Mouse (Mus musculus): ENCODE results near the gene Gm4969. TPM values are rescaled to one million over a fixed set of nuclear protein-coding genes. Genes with fewer than 3 reads are reported as not detected.

The Gm4969 gene
- polyA plus RNA-seq, 1 experiment: 16.4 TPM

- H3K4me1 ChIP-seq (ENCODE audit: control insufficient read depth, insufficient read depth, low read length): peaks cover 8% of the 10 kb centered on the region
- no peaks in the 10 kb centered on the region for H3K36me3 ChIP-seq (ENCODE audit: control insufficient read depth, insufficient read depth, low read length)
- H3K27ac ChIP-seq (ENCODE audit: control insufficient read depth, insufficient read depth, low read depth, low read length): peak overlapping the region; percentile 25; the same call in 1 of the 2 replicates
- H3K27me3 ChIP-seq (ENCODE audit: control insufficient read depth, insufficient read depth, low read length): no peaks in the 10 kb centered on the region
- TF ChIP-seq CTCF (IDR thresholded peaks at IDR 0.05; ENCODE audit: control insufficient read depth, insufficient read depth, insufficient replicate concordance, low read depth, low read length): no peak
- TF ChIP-seq POLR2A (IDR thresholded peaks at IDR 0.05; ENCODE audit: control insufficient read depth, low read depth, low read length): no peak
- no peak overlapping the region for H3K4me3 ChIP-seq (ENCODE audit: control insufficient read depth, low read depth, low read length)
Observed at GRCm38 (mm10) chr7:19121686-19122085, 3.5 kb upstream of the Gm4969 start.

- peak within 1 kb of the TSS; percentile 56 for H3K27ac ChIP-seq (ENCODE audit: control insufficient read depth, insufficient read depth, low read depth, low read length)
- H3K36me3 ChIP-seq (ENCODE audit: control insufficient read depth, insufficient read depth, low read length): no peaks in the 10 kb centered on the region
- peak within 1 kb of the TSS; percentile 93 for H3K4me3 ChIP-seq (ENCODE audit: control insufficient read depth, low read depth, low read length)
- no peak for TF ChIP-seq CTCF (IDR thresholded peaks at IDR 0.05; ENCODE audit: control insufficient read depth, insufficient read depth, insufficient replicate concordance, low read depth, low read length)
- TF ChIP-seq POLR2A (IDR thresholded peaks at IDR 0.05; ENCODE audit: control insufficient read depth, low read depth, low read length): peak; percentile 77
- H3K4me1 ChIP-seq (ENCODE audit: control insufficient read depth, insufficient read depth, low read length): peaks cover 8% of the 10 kb centered on the region
- no peaks in the 10 kb centered on the region for H3K27me3 ChIP-seq (ENCODE audit: control insufficient read depth, insufficient read depth, low read length)
Observed at GRCm38 (mm10) chr7:19119631-19120429, 1.7 kb upstream of the Gm4969 start, which contains the start of gene Fbxo46. Gene Fbxo46, plus strand, starts transcription at chr7:19119859.

GRCm38 (mm10) chr7:19119083-19119482 is 915 bp upstream of the Gm4969 start:
- Histone ChIP-seq H3K4me1 (ENCODE audit: control insufficient read depth, insufficient read depth, low read length) (peaks cover 8% of the 10 kb centered on the region), H3K4me3 (ENCODE audit: control insufficient read depth, low read depth, low read length) (peak overlapping the region; percentile 50; the same call in 1 of the 2 replicates)

GRCm38 (mm10) chr7:19109565-19109964 is 8.6 kb downstream of the Gm4969 start:
- H3K4me3 ChIP-seq (ENCODE audit: control insufficient read depth, low read depth, low read length): no peak overlapping the region
- no peak overlapping the region for H3K27ac ChIP-seq (ENCODE audit: control insufficient read depth, insufficient read depth, low read depth, low read length)
- H3K27me3 ChIP-seq (ENCODE audit: control insufficient read depth, insufficient read depth, low read length): no peaks in the 10 kb centered on the region
- H3K4me1 ChIP-seq (ENCODE audit: control insufficient read depth, insufficient read depth, low read length): no peaks in the 10 kb centered on the region
- no peaks in the 10 kb centered on the region for H3K36me3 ChIP-seq (ENCODE audit: control insufficient read depth, insufficient read depth, low read length)
- TF ChIP-seq CTCF (IDR thresholded peaks at IDR 0.05; ENCODE audit: control insufficient read depth, insufficient read depth, insufficient replicate concordance, low read depth, low read length) (no peak), POLR2A (IDR thresholded peaks at IDR 0.05; ENCODE audit: control insufficient read depth, low read depth, low read length) (no peak)

More at GRCm38 (mm10) chr7:19119083-19119482, 915 bp upstream of the Gm4969 start:
- no peak for TF ChIP-seq POLR2A (IDR thresholded peaks at IDR 0.05; ENCODE audit: control insufficient read depth, low read depth, low read length)
- TF ChIP-seq CTCF (IDR thresholded peaks at IDR 0.05; ENCODE audit: control insufficient read depth, insufficient read depth, insufficient replicate concordance, low read depth, low read length): no peak
- no peaks in the 10 kb centered on the region for H3K27me3 ChIP-seq (ENCODE audit: control insufficient read depth, insufficient read depth, low read length)
- peak overlapping the region; percentile 56 for H3K27ac ChIP-seq (ENCODE audit: control insufficient read depth, insufficient read depth, low read depth, low read length)
- H3K36me3 ChIP-seq (ENCODE audit: control insufficient read depth, insufficient read depth, low read length): no peaks in the 10 kb centered on the region

GRCm38 (mm10) chr7:19107436-19107835 is 10.7 kb downstream of the Gm4969 start:
- Histone ChIP-seq H3K4me1 (ENCODE audit: control insufficient read depth, insufficient read depth, low read length) (no peaks in the 10 kb centered on the region), H3K27me3 (ENCODE audit: control insufficient read depth, insufficient read depth, low read length) (no peaks in the 10 kb centered on the region), H3K36me3 (ENCODE audit: control insufficient read depth, insufficient read depth, low read length) (no peaks in the 10 kb centered on the region), H3K27ac (ENCODE audit: control insufficient read depth, insufficient read depth, low read depth, low read length) (no peak overlapping the region), H3K4me3 (ENCODE audit: control insufficient read depth, low read depth, low read length) (no peak overlapping the region)
- TF ChIP-seq POLR2A (IDR thresholded peaks at IDR 0.05; ENCODE audit: control insufficient read depth, low read depth, low read length): no peak
- no peak for TF ChIP-seq CTCF (IDR thresholded peaks at IDR 0.05; ENCODE audit: control insufficient read depth, insufficient read depth, insufficient replicate concordance, low read depth, low read length)

- Histone ChIP-seq H3K4me1 (ENCODE audit: control insufficient read depth, insufficient read depth, low read length) (no peaks in the 10 kb centered on the region), H3K4me3 (ENCODE audit: control insufficient read depth, low read depth, low read length) (no peak overlapping the region)
- TF ChIP-seq CTCF (IDR thresholded peaks at IDR 0.05; ENCODE audit: control insufficient read depth, insufficient read depth, insufficient replicate concordance, low read depth, low read length): no peak
- TF ChIP-seq POLR2A (IDR thresholded peaks at IDR 0.05; ENCODE audit: control insufficient read depth, low read depth, low read length): no peak
Observed at GRCm38 (mm10) chr7:19104486-19104885, 13.7 kb downstream of the Gm4969 start.

GRCm38 (mm10) chr7:19103741-19104140 is 14.4 kb downstream of the Gm4969 start:
- Histone ChIP-seq H3K4me1 (ENCODE audit: control insufficient read depth, insufficient read depth, low read length) (no peaks in the 10 kb centered on the region), H3K27ac (ENCODE audit: control insufficient read depth, insufficient read depth, low read depth, low read length) (no peak overlapping the region), H3K36me3 (ENCODE audit: control insufficient read depth, insufficient read depth, low read length) (no peaks in the 10 kb centered on the region), H3K27me3 (ENCODE audit: control insufficient read depth, insufficient read depth, low read length) (no peaks in the 10 kb centered on the region), H3K4me3 (ENCODE audit: control insufficient read depth, low read depth, low read length) (no peak overlapping the region)
- TF ChIP-seq CTCF (IDR thresholded peaks at IDR 0.05; ENCODE audit: control insufficient read depth, insufficient read depth, insufficient replicate concordance, low read depth, low read length): no peak
- TF ChIP-seq POLR2A (IDR thresholded peaks at IDR 0.05; ENCODE audit: control insufficient read depth, low read depth, low read length): no peak

More at GRCm38 (mm10) chr7:19104486-19104885, 13.7 kb downstream of the Gm4969 start:
- no peaks in the 10 kb centered on the region for H3K27me3 ChIP-seq (ENCODE audit: control insufficient read depth, insufficient read depth, low read length)
- H3K36me3 ChIP-seq (ENCODE audit: control insufficient read depth, insufficient read depth, low read length): no peaks in the 10 kb centered on the region
- no peak overlapping the region for H3K27ac ChIP-seq (ENCODE audit: control insufficient read depth, insufficient read depth, low read depth, low read length)
